Mouse (Mus musculus) layer of hippocampus, adult 11-12 months (tissue): ENCODE data around the gene Tmem163.
A peak's percentile ranks its signal among the peaks of the same experiment; 100 is the strongest.

Source experiments
- DNase-seq: peaks from one replicate; pipeline ENCODE4 v3.0.0; 2022; ENCODE audit warnings: low spot score

Gene Tmem163

GRCm38 (mm10) chr1:127679498-127680133 lies at the start of gene Tmem163:
TSS of gene Tmem163 (minus strand) at chr1:127679548.
- no peak for DNase-seq

- DNase-seq = no peak
Observed at GRCm38 (mm10) chr1:127729096-127729495, 49.7 kb upstream of the Tmem163 start, which contains the start of gene Acmsd. TSS of gene Acmsd (plus strand) at chr1:127729413.

- no peak for DNase-seq
Observed at GRCm38 (mm10) chr1:127723596-127723995, 44.2 kb upstream of the Tmem163 start.

- DNase-seq = no peak
Observed at GRCm38 (mm10) chr1:127718290-127718689, 38.9 kb upstream of the Tmem163 start.

GRCm38 (mm10) chr1:127716441-127716840 lies 37.1 kb upstream of the Tmem163 start:
- DNase-seq = peak; percentile 25

- no peak for DNase-seq
Observed at GRCm38 (mm10) chr1:127706269-127706668, 26.9 kb upstream of the Tmem163 start.

- no peak for DNase-seq
Observed at GRCm38 (mm10) chr1:127702187-127702586, 22.8 kb upstream of the Tmem163 start.

- no peak for DNase-seq
Observed at GRCm38 (mm10) chr1:127696533-127696932, 17.2 kb upstream of the Tmem163 start.

GRCm38 (mm10) chr1:127677661-127678580 lies 1.4 kb downstream of the Tmem163 start:
- DNase-seq = no peak

GRCm38 (mm10) chr1:127677131-127677631 lies 2.2 kb downstream of the Tmem163 start:
- DNase-seq = no peak

- DNase-seq = no peak
Observed at GRCm38 (mm10) chr1:127676516-127677099, 2.7 kb downstream of the Tmem163 start.

GRCm38 (mm10) chr1:127676116-127676515 lies 3.2 kb downstream of the Tmem163 start:
- peak; percentile 17 for DNase-seq

- no peak for DNase-seq
Observed at GRCm38 (mm10) chr1:127675253-127675652, 4.1 kb downstream of the Tmem163 start.

GRCm38 (mm10) chr1:127673221-127674050 lies 5.9 kb downstream of the Tmem163 start:
- no peak for DNase-seq

GRCm38 (mm10) chr1:127668161-127668560 lies 11.2 kb downstream of the Tmem163 start:
- no peak for DNase-seq

GRCm38 (mm10) chr1:127667110-127667860 lies 12.1 kb downstream of the Tmem163 start:
- no peak for DNase-seq

GRCm38 (mm10) chr1:127666221-127666620 lies 13.1 kb downstream of the Tmem163 start:
- no peak for DNase-seq

GRCm38 (mm10) chr1:127662385-127663068 lies 16.8 kb downstream of the Tmem163 start:
- no peak for DNase-seq

GRCm38 (mm10) chr1:127661118-127662012 lies 18.0 kb downstream of the Tmem163 start:
- peak; percentile 7 for DNase-seq
